Mouse (Mus musculus): ENCODE results near the gene Cyp2d26.

GRCm38 (mm10) chr15:82815296-82815695, 21.2 kb upstream of the Cyp2d26 start:
- TF ChIP-seq USF1 (IDR thresholded peaks at IDR 0.05; ENCODE audit: low read depth) (no peak), TCF12 (IDR thresholded peaks at IDR 0.05; ENCODE audit: insufficient read depth, poor library complexity, severe bottlenecking) (no peak), POLR2A (IDR thresholded peaks at IDR 0.05; ENCODE audit: insufficient read length, low read depth) (no peak), MAX (IDR thresholded peaks at IDR 0.05; ENCODE audit: low read depth) (no peak), MYOD1 (IDR thresholded peaks at IDR 0.05; ENCODE audit: control insufficient read depth in 1 of 3, insufficient read length in 2 of 3, low read depth in 2 of 3) (no peak), E2F4 (IDR thresholded peaks at IDR 0.05; ENCODE audit: insufficient read depth) (no peak), MYOG (IDR thresholded peaks at IDR 0.05; ENCODE audit: control insufficient read depth in 1 of 3, insufficient read depth in 1 of 3, insufficient read length in 2 of 3, low read depth in 2 of 3) (no peak), CEBPB (IDR thresholded peaks at IDR 0.05; ENCODE audit: insufficient read depth, poor library complexity, severe bottlenecking) (no peak)
